Mouse (Mus musculus): ENCODE data around the gene Scel. TPM values are rescaled to one million over a fixed set of nuclear protein-coding genes. Genes with fewer than 3 reads are reported as not detected.

The Scel gene
- polyA plus RNA-seq, 1 experiment from 2014 or later = 2.5 TPM

DNA sequence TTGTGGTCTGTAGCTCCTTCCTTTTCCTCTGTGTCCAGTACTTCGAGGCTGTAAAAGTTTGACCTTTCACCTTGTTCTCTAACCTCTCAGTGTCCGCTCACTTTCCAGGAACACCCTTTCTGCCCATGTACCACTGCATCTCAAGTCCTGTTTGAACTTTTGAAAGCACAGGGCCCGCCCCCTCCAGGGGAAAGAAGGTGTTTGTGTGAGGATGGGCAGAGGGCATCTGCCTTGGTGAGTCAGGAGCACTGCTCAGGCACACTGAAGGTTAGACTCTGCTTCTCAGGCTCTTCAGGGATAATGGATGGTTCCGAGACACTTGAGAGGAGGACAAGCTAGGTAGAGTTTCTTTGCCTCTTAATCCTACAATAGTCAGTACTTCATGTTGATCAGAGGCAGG lies 144.7 kb downstream of the Scel start:
- Histone ChIP-seq H3K4me1 (no peaks in the 10 kb centered on the region), H3K27ac (no peak overlapping the region), H3K4me2 (no peak overlapping the region), H3K9me3 (no peaks in the 10 kb centered on the region), H3K27me3 (no peaks in the 10 kb centered on the region; the same call in 1 of the 2 replicates), H3K4me3 (no peak overlapping the region), H3K9ac (no peak overlapping the region), H3K36me3 (no peaks in the 10 kb centered on the region)
- ATAC-seq (ENCODE audit: insufficient number of reproducible peaks, insufficient read depth, low FRiP score, low TSS enrichment, low read depth) = no peak
- WGBS = 82% methylated on average over 4 of the region's 4 CpGs

Small RNA genes lying within 50 kb of the gene (microRNA-seq; reads per million reads assigned to microRNA genes)
- not detected for gene Gm22877

Other genes with a start within 250 kb of the Scel start
- gene Mycbp2, start 166.5 kb upstream of the Scel start, polyA plus RNA-seq (2015; fragmentation: Nextera tagmentation; extraction: Ambion mirVana) = 23.3 and 25.1 TPM in 2 replicates
- gene Slain1, start 136.9 kb downstream of the Scel start, polyA plus RNA-seq (2015; fragmentation: Nextera tagmentation; extraction: Ambion mirVana) = 1.7 and 3.1 TPM in 2 replicates

Data from embryonic facial prominence, embryonic 13.5 days (tissue).